Mouse (Mus musculus): ENCODE measurements around the gene Mctp1.

The Mctp1 gene

DNA sequence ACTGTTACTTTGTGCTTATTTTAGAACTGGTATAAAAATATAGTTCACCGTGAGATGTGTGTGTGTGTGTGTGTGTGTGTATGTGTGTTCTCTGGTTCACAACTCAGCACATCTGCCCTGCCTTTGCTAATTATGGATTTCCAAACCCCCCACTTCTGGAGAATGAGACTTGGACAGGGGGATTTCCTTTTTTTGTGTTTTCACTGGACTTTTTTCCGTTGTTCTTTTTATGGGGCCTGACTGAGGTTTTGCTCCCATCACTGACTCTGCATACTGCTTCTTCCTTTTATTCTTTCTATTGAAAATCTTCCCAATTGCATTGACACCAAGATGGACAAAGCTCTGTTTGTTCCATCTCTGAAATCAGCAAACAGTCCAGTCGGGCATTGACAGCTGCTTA, 438.7 kb downstream of the Mctp1 start:
- no peak for DNase-seq (ENCODE audit: low read depth, low spot score)

GRCm38 (mm10) chr13:76824932-76825694, 440.8 kb downstream of the Mctp1 start:
- no peak for DNase-seq (ENCODE audit: low read depth, low spot score)

- DNase-seq (ENCODE audit: low read depth, low spot score) = no peak
These were observed 443.4 kb downstream of the Mctp1 start for GRCm38 (mm10) chr13:76827738-76828137.

DNA sequence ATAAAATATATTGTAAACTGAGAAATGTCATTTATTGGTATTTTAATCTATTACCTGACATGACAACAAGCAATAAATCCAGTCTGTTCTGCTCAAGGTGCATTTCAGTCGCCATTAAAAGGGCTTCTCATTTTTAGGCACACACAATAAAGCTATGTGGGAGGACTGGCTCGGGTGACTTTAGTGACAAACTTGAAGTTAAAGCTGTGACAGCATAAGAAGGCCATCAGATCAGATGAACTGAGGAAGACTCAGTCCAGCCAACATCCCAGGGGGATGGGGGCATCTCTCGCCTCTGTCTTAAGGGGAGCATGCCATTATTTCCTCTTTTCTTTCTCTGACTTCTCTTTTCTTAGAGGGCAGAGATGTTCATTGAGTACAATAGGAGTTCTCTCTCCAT, 453.7 kb downstream of the Mctp1 start:
- DNase-seq (ENCODE audit: low read depth, low spot score) = no peak

DNA sequence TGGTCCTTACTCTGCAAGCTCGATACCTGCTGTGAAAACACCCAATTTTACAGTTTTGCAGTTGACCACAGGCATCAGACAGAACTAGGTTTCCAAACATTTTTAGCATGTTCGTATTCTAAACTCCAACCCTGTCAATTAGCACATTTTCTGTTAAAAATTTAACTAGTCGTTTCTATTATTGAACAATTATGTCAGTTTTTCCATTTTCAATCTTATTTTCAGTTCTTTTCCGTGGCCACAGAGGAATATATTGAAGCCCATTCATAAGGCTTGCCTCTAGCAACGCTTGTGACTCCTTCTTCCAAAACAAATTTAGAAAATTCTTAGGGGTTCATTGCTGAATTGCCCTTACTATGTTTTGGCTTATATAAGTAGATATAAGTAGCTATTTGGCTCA, 456.4 kb downstream of the Mctp1 start:
- no peak for DNase-seq (ENCODE audit: low read depth, low spot score)

DNA sequence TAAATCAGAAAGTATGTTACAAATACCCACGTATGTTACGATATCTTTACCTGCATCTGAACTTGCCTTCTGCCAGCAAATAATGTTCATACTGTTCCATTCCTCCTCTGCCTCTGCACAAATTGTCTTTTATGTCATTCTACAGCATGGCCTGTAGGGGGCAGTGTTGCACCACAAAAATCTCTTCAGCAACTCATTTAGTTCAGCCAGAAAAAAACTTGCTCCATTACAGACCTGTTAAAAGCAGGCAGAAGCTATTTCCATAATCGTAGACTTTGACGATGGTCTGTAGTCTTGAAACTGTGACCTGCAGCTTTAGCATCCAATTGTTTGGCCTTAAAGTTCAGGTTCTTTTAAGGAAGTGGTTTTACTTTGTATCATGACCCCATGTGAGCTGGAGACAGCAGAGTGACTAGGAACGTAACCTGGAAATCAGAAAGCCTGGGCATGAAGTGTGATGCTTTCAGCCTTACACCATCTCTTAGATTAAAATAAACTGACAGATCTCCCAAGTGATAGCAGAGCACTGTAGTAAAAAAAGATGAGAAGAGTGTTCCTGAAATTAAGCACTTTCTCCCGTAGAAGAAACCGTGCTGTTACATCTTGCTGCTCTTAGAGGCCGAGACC, 460.4 kb downstream of the Mctp1 start:
- DNase-seq (ENCODE audit: low read depth, low spot score) = peak; percentile 75

DNA sequence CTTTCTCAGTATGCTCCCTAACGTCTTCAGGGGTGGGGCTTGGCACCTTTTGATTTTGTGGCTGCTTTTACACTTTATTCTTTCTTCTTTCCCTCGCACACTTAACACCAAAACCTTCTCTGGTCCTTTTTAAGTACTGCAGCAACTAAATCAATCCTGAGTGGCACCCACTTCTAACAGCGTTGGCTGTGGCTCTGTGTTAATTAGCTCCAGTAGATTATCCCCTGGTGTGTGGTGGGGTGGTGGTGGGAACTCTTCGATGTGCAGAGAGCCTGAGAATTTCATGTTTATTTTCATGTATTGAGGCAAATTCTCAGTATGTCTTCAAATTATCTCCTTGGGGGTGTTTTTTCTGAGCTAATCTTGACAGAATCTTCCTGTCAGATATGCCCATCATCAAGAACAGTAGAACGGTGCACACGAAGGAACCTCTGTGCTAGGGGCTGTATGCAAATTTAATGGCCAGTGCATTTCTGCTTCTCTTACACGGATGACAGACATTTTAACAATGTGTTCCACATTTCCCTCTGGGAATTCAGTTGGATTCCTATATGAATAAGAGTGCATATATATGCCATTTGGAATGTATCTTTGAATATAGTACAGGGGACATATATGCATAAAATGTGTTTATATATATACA, 466.2 kb downstream of the Mctp1 start:
- no peak for DNase-seq (ENCODE audit: low read depth, low spot score)

GRCm38 (mm10) chr13:76854306-76854705, 470.0 kb downstream of the Mctp1 start:
- no peak for DNase-seq (ENCODE audit: low read depth, low spot score)

DNA sequence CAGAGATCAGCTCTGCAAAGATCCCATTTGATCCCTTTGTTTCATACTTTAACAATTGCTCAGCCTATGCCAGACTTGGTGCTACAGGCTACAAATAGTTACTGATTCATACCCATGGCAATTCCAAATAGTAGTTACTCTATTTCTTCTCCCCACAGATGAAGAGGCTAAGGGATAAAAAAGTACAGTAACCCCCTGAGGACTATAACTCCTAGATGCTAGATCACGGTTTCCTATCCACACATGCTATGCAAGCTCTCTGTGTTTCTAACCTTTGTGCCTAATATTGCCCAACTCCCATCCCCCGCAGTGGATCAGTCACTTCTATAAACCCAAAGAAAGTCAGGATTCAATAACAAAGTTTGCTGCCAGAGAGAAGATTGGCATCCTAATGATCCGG, 470.7 kb downstream of the Mctp1 start:
- DNase-seq (ENCODE audit: low read depth, low spot score) = no peak

GRCm38 (mm10) chr13:76857024-76857423, 472.7 kb downstream of the Mctp1 start:
- DNase-seq (ENCODE audit: low read depth, low spot score) = no peak

- peak; percentile 9 for DNase-seq (ENCODE audit: low read depth, low spot score)
These were observed 473.7 kb downstream of the Mctp1 start for GRCm38 (mm10) chr13:76858078-76858482.

DNA sequence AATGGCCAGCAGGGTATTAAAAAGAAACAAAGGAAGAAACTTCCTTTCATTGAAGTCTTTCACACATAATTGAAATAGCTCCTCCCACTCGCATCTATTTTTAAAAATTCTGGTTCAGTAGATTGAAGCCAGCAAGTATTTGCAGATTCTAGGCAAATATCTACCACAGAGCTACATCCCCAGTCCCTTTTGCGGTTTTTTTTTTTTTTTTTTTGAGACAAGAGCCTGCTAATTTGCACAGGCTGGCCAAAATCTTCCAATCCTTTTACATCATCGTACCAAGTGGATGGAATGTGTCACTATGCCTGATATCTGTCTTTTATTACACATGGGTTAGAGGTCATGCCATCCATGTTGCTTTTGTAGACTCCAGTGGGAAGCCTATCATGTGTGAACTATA, 486.0 kb downstream of the Mctp1 start:
- DNase-seq (ENCODE audit: low read depth, low spot score) = no peak

GRCm38 (mm10) chr13:76877887-76878763, 493.8 kb downstream of the Mctp1 start:
- no peak for DNase-seq (ENCODE audit: low read depth, low spot score)

- no peak for DNase-seq (ENCODE audit: low read depth, low spot score)
These were observed 494.7 kb downstream of the Mctp1 start for GRCm38 (mm10) chr13:76879008-76879407.

GRCm38 (mm10) chr13:76884517-76885092, 500.3 kb downstream of the Mctp1 start:
- no peak for DNase-seq (ENCODE audit: low read depth, low spot score)

GRCm38 (mm10) chr13:76892987-76893386, 508.7 kb downstream of the Mctp1 start:
- DNase-seq (ENCODE audit: low read depth, low spot score) = no peak

DNA sequence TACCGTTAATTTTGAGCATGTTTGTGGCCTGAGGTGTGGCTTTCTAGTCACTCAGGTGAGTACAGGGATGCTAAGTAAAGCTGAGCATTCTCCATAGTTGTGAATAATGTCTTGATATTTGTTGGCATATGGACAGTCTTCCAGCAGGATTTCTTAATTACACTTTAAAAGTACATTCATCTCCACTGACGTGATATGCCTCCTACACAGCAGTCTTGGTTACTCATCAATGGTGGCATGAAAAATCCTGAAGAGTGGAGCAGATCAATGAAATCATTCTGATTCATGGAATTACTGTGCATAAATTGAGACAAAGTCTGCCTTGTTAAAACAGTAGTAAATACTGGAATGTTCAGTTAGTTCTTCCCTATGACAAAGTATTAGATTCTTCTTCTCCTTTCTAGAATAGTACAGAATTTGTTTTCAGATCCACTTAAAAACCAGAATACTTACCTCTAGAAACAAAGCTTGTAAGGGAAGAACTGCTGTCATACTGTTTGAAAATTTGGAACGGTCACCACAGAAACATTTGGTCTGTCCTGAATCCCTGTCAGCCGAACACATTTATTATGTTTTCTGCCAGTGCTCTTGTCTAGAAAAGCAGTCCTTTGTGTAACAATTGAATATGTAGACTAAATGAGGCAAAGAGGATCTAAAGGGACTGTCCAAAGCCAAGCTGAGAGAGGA, 511.6 kb downstream of the Mctp1 start:
- DNase-seq (ENCODE audit: low read depth, low spot score) = no peak

DNA sequence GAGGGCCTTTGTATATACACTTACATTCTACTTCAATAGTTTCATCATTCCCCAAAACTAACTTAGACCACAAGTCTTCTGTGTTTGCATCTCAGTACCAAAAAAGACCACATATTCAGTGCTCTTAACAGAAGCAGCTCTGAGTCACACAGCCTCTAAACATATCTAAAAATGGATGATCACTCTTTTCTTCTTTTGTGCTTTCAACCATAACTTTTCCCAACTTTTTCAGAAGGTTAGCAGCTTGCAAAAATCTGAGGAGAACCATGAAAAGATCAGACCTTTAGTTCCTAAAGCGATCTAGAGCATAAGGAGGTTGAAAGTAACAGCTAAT, 512.1 kb downstream of the Mctp1 start:
- DNase-seq (ENCODE audit: low read depth, low spot score) = no peak

DNA sequence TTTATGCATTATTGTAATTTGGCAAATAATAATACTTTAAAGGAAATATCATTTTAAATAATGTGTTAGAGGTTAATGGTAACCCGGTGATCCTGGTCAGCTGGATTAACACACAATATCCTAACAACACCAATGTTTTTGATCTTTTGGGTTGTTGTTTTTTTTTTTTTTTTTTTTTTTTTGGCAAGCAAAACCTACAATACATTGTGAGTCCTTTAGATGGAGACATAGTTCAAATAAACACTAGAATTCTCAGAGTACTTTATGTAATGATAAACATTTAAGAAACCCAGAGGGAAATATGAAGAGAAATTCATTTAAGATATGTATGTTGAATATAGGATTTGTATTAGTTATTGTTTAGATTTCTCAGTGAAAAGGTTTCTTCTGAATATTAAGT, 534.0 kb downstream of the Mctp1 start:
- peak; percentile 28 for DNase-seq (ENCODE audit: low read depth, low spot score)

- peak; percentile 55 for DNase-seq (ENCODE audit: low read depth, low spot score)
These were observed 542.5 kb downstream of the Mctp1 start for GRCm38 (mm10) chr13:76926851-76927250.

DNA sequence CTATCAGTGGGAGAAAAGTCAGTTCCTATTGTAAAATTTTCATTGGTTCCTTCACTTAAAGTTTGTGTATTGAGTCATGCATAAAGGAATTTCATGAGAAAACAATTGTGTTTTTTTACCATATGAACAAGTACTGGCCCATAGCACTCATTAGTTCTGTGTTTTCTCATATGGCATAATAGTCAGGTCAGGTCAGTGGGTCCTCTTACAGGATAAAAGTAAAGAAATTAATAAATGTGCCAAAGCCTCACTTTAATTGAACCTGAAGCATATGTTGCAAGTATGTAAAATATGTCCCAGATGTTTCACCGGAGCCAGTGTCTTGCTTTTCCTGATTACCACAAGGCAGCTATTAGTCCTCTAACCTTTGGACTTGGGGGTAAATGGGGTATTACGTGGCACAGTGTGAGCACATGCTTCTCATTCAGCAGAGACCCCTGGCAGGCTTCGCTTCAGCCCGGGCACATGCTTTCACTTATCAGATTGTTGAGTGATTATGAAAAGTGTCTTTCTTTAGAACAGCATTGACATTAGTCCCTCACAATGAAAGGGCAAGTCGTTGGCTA, 543.6 kb downstream of the Mctp1 start:
- peak; percentile 59 for DNase-seq (ENCODE audit: low read depth, low spot score)
